Mouse (Mus musculus) left cerebral cortex, postnatal 36 days (tissue): Measurements from ENCODE around the gene Rraga. TPM values are rescaled to one million over a fixed set of nuclear protein-coding genes. Genes with fewer than 3 reads are reported as not detected.

Experiments used
- DNase-seq, 2 experiments: peaks; one replicate each; pipeline ENCODE4 v3.0.0; 2021 to 2022; ENCODE audit warnings: low spot score in 2 of 2, mixed read lengths in 1 of 2
- intact Hi-C: fragments of 180-260 bp; cut with DNase I; formaldehyde crosslinking; loops from one replicate; pipeline ENCODE4 v1.15.1; 2025
- total RNA-seq, 2 experiments: library from RNA; stranded (reverse); gene quantifications; 2 replicates each; pipeline ENCODE4 v1.2.3; 2021

Rraga gene
- total RNA-seq, result 100 to 1,000 TPM; 133 to 144 TPM

DNA sequence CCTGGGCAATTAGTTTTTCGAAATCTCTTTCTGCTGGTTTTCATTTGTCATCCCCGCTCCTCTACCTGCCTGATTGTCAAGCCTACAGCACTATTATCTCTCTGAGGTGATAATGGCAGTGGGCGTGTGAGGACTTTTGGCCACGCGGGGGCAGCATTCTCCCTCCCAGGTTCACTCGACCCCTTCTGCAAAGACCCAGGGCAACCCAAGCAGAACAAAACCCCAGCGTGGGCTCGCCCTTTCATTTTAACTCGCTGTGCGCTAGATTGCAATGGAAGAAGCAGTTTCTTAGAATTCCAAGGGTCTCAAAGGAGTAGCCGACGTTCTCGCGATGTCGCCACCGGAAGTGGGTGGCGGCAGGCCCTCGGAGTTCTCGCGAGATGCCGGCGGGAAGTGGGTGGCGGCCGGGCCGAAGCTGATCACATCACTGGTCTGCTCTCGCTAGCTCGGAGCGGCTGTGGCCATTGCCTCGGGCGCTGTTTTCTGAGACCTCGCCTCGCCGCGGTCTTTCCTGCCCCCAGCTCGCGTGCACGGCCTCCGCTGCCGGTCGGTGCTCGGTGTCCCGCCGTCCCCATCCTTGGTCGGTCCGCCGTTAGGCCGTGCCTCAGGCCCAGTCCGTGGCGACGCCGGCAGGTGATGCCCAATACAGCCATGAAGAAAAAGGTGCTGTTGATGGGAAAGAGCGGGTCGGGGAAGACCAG is at the start of gene Rraga:
Gene Rraga (plus strand): TSS at position 386 of the 701 bp plus-strand sequence.
- intact Hi-C loops, result loop anchor here (1.0 to 5.0 kb wide), 2 partner anchors 37 to 122 kb away; partner anchors contain the start of gene Haus6
- peak; percentile 94 to 96 for DNase-seq

GRCm38 (mm10) chr4:86527162-86528136 is 48.0 kb upstream of the Rraga start:
- no peak for DNase-seq
- intact Hi-C loops, result no loop called here

GRCm38 (mm10) chr4:86529161-86529560 is 46.3 kb upstream of the Rraga start:
- intact Hi-C loops, result no loop called here

GRCm38 (mm10) chr4:86533406-86534090 is 41.9 kb upstream of the Rraga start:
- intact Hi-C loops, result no loop called here
- DNase-seq, result no peak

More at GRCm38 (mm10) chr4:86529161-86529560, 46.3 kb upstream of the Rraga start:
- no peak for DNase-seq

GRCm38 (mm10) chr4:86534091-86534481 is 41.4 kb upstream of the Rraga start:
- no peak for DNase-seq
- intact Hi-C loops, result no loop called here

DNA sequence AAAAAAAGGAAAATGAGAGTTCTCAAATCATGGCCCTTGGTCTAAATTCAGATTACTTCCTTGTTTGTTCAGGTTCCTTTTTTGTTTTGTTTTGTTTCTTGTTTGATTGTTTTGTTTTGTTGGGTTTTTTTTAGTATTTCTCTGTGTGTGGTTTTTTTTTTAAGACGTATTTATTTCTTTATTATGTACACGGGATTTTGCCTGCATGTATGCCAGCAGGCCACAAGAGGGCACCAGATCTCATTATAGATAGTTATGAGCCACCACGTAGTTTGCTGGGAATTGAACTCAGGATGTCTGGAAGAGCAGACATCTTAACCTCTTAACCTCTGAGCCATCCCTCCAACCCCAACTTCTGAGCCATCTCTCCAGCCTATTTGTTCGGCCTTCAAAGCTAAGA is 37.5 kb upstream of the Rraga start:
- intact Hi-C loops, result no loop called here
- no peak for DNase-seq

DNA sequence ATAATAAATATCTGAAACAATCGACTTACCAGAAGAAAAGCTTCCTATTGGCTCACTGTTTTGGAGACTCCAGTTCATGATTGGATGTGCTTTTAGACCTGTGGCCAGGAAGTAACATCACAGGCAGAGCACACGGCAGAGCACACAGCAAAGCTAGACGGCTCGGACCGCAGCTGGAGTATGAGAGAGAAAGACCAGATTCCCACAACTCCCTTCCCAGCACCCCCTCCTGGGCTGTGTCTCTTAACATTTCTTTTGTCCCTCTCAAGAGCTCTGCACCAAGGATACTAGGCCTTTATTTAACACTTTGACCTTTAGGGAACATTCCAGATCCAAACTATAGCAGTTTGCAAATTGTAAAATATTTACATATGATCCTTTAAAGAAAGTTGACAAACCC is 36.5 kb upstream of the Rraga start:
- intact Hi-C loops, result no loop called here
- DNase-seq, result no peak

DNA sequence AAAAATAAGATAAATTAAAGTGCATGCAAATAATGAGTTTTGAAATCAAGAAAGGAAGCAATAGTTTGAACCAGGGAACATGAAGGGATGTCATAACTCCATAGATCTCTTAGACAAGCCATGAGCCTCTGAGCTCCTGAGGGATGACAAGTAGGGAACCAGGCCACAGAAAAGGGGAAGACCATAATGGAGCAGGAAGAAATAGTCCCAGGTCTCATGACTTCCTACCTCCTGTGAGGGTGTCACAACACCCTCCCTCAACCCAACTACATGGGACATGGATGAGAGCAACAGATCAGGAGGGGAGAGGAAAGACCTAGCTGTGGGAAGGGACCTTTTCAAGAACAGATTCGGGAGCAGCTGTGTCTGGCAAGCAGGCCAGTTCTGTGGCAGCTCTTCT is 33.9 kb upstream of the Rraga start:
- intact Hi-C loops, result loop anchor here (10.0 kb wide), 2 partner anchors 487 to 607 kb away; no protein-coding TSS in a partner anchor
- no peak for DNase-seq

DNA sequence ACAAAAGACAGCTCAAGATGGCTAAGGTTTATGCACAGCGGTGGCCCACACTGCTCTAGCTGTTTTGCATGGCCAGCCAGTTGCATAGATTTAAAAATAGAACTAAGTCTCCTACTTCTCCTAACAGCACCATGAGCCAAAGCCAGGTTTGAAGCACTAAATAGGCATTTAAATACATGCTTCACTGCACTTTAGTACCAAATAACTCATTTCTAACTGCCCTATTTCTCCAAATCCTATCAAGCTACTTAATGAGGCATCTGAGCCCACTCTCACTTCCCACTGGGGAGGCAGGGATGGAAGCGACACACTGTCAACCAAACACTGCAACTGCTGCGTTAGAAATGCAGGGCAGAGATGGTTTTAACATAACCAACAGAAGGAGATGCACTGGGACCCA is 31.5 kb upstream of the Rraga start:
- intact Hi-C loops, result loop anchor here (10.0 kb wide), 2 partner anchors 489 to 609 kb away; no protein-coding TSS in a partner anchor
- DNase-seq, result no peak

- intact Hi-C loops, result loop anchor here (5.0 to 10.0 kb wide), 4 partner anchors 491 to 1383 kb away; no protein-coding TSS in a partner anchor
Measured at GRCm38 (mm10) chr4:86545615-86546014, 29.9 kb upstream of the Rraga start.

GRCm38 (mm10) chr4:86548332-86548731 is 27.1 kb upstream of the Rraga start:
- DNase-seq, result no peak
- intact Hi-C loops, result loop anchor here (5.0 to 10.0 kb wide), 4 partner anchors 494 to 1386 kb away; no protein-coding TSS in a partner anchor

More at GRCm38 (mm10) chr4:86545615-86546014, 29.9 kb upstream of the Rraga start:
- no peak for DNase-seq

- intact Hi-C loops, result loop anchor here (10.0 kb wide), 1 partner anchor 1150 kb away; no protein-coding TSS in a partner anchor
- DNase-seq, result no peak
Measured at GRCm38 (mm10) chr4:86555035-86555707, 20.3 kb upstream of the Rraga start.

DNA sequence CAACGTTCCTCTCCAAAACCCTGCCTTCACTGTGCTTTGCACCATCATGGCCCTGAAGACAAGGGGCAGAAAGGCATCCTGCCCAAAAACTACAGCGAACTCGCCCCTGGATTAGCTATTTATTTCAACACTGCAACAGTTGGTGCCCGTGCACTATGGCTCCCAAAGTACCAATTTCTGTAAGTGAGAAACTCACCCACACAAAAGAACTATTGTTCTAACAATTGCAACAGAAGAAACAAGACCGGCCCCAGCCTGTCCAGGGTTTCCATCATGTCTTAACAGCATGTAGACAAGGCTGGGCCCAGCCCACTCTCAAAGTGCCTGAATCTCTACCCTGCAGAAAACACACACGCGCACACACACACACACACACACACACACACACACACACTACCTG is 18.1 kb upstream of the Rraga start:
- no peak for DNase-seq
- intact Hi-C loops, result loop anchor here (10.0 kb wide), 1 partner anchor 1153 kb away; no protein-coding TSS in a partner anchor

GRCm38 (mm10) chr4:86558228-86558627 is 17.2 kb upstream of the Rraga start, which contains the start of gene Saxo1:
TSS of gene Saxo1 (minus strand) at chr4:86558328.
- intact Hi-C loops, result loop anchor here (10.0 kb wide), 1 partner anchor 1153 kb away; no protein-coding TSS in a partner anchor

GRCm38 (mm10) chr4:86559006-86559405 is 16.5 kb upstream of the Rraga start:
- no peak for DNase-seq
- intact Hi-C loops, result loop anchor here (10.0 kb wide), 1 partner anchor 1154 kb away; no protein-coding TSS in a partner anchor

More at GRCm38 (mm10) chr4:86558228-86558627, 17.2 kb upstream of the Rraga start, which contains the start of gene Saxo1:
- DNase-seq, result no peak

DNA sequence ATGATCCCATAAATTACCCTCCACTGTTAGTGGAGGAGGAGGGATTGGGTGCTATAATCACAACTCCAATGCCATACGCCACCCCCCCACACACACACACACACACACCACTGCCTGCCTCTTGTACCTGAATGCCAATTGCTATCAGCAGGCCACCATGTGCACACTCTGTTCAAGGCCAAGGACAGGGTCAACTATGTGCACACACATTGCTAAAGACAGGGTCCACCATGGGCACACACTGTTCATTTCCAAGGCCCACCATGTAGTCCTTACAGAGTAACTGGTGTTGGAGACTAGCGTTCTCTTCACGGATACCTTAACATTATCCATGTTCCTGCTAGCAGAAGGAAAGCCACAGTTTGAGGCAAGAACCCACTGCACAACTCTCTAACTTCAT is 14.4 kb upstream of the Rraga start:
- intact Hi-C loops, result no loop called here
- no peak for DNase-seq

DNA sequence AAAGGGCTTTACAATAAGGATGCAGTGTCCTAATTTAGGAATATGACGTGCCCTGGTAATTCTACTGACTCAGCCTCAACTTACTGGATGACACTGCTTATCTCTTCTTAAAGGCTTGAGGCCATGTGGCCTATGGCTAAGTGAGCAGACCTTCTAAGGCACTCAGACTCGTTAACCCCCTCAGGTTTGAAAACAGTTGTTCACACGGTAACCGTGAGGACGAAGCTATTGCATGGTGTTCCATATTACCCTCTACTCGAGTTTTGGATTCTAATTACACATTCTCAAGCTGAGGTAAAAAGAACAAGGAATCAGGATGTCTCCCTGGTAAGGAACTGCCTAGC is 557 bp upstream of the Rraga start:
- intact Hi-C loops, result loop anchor here (1.0 to 5.0 kb wide), 2 partner anchors 37 to 122 kb away; partner anchors contain the start of gene Haus6

DNA sequence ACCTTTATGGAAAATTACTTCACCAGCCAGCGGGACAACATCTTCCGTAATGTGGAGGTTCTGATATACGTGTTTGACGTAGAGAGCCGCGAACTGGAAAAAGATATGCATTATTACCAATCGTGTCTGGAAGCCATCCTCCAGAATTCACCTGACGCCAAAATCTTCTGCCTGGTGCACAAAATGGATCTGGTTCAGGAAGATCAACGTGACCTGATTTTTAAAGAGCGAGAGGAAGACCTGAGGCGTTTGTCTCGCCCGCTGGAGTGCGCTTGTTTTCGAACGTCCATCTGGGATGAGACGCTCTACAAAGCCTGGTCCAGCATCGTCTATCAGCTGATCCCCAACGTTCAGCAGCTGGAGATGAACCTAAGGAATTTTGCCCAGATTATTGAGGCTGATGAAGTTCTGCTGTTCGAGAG is 663 bp downstream of the Rraga start:
- intact Hi-C loops, result loop anchor here (5.0 kb wide), 1 partner anchor 121 kb away; no protein-coding TSS in a partner anchor
- peak in 1 of 2 experiments; percentile 38 for DNase-seq

More for the DNA sequence above, 557 bp upstream of the Rraga start:
- no peak for DNase-seq
